Mouse (Mus musculus) retina, postnatal 1 day (tissue): ENCODE data around the gene Suclg1.

Experiments used
- DNase-seq: peaks from one replicate; pipeline ENCODE4 v3.0.0-alpha.2; 2012

Gene Suclg1

GRCm38 (mm10) chr6:73251336-73251735, 3.2 kb downstream of the Suclg1 start:
- DNase-seq = no peak

GRCm38 (mm10) chr6:73252396-73252795, 4.2 kb downstream of the Suclg1 start:
- no peak for DNase-seq

- no peak for DNase-seq
Observed at GRCm38 (mm10) chr6:73253006-73253405, 4.8 kb downstream of the Suclg1 start.

DNA sequence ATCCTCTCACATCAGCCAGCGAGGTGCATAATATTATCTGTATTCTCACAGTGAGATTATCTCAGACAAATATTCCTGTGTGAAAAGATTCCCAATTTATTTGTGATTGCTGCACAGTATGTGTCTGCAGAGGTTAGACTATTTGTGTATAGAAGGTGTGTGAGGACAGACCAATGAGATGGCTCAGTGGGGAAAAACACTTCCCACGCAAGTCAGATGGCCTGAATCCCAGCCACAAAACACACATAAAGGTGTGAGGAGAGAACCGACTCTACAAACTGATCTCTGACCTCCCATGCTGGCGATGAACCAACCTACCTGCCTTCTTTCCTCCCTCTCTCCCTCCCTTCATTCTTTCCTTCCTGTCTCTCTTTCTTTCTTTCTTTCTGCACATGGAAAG, 5.4 kb downstream of the Suclg1 start:
- DNase-seq = no peak

GRCm38 (mm10) chr6:73254307-73255228, 6.4 kb downstream of the Suclg1 start:
- DNase-seq = no peak

GRCm38 (mm10) chr6:73257068-73257467, 8.9 kb downstream of the Suclg1 start:
- no peak for DNase-seq

DNA sequence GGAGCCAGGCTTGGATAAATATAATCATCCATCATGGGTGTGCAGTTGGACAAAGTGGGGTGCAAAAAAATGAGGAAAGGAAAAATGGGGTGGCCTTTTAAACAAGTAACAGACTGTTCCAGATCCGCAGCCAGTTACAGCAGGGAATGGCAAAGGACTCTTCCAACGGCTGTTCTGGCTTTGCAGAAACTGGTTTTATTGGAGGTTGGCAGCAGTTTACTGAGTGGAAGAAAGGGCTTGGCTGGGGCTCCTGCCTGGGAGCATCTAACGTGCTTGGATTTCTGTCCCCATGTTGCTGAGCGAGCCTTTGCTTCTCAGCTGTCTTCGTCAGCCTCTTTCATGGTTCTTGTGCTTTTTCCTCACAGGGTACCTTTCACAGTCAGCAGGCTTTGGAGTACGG, 11.9 kb downstream of the Suclg1 start:
- no peak for DNase-seq

- DNase-seq = no peak
Observed at GRCm38 (mm10) chr6:73264801-73265200, 16.6 kb downstream of the Suclg1 start.

DNA sequence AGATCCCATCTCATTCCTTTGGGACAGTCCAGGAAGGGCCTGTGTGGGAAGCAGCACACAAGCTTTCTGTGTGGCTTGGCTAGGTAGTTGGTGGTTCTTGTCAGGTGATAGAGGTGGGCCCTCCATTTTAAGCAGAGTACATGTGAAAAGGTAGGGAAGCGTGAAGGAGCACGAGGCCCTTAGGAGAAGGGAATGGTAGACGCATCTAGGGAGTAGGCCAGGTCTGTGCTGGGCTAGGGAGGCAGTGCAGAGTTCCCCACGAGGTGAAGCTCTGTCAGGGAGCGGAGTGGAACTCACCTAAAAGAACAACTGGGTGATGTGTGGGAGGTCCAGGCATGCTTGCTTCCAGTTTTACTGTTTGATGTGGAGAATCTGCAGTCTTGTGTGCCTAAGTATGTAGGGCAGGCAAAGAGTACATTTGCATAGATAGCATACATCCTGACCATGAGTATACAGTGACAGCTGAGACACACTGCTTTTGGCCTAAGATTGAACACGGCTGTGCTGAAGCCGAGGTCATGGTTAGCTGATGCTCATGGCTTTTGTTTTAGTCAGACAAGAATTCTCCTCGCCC, 19.6 kb downstream of the Suclg1 start:
- DNase-seq = no peak

DNA sequence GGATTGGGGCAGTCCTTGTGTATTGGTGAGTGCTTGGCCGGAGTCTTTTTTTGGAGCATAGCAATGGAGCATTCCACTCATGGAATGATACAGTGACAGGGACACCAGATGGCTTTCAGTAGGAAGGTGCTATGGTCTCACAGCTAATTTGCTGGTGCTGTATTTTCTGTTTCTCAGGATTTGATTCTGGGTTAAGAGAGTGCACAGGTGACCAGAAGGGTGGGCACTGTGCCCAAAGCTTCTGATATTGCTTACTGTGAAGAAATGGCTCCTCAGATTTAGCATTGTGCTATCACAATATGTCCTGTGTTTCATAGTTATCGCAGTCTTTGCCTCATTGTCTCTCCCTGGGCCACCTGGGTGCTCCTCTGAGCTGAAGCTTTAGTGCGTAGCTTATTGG, 21.2 kb downstream of the Suclg1 start:
- no peak for DNase-seq

DNA sequence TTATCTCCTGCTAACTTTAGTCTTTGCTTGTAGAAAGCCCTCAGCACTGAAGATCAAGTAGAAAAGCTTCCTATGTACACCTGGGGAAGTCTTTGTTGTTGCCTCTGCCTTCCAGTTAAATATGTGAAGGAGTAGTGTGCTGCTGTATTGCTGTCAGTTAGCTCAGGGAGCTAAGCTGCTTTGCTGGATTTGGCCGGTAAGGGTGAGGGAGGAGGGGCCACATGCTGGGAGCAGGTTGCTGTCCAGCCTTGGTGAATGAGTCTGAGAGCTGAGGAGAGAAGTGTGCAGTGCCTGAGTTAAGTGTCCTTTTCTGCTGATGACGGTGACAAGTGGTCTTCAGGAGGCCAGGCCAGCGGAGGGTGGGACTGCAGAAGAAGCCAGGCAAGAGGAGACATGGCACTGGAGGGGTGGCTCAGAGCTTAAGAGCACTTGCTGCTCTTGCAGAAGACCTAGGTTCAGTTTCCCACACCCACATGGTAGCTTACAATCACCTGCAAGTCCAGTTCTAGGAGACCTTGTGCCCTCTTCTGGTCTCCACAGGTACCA, 23.4 kb downstream of the Suclg1 start:
- peak; percentile 50 for DNase-seq

- no peak for DNase-seq
Observed at GRCm38 (mm10) chr6:73275002-73275401, 26.8 kb downstream of the Suclg1 start.

GRCm38 (mm10) chr6:73279681-73280080, 31.5 kb downstream of the Suclg1 start:
- DNase-seq = no peak

DNA sequence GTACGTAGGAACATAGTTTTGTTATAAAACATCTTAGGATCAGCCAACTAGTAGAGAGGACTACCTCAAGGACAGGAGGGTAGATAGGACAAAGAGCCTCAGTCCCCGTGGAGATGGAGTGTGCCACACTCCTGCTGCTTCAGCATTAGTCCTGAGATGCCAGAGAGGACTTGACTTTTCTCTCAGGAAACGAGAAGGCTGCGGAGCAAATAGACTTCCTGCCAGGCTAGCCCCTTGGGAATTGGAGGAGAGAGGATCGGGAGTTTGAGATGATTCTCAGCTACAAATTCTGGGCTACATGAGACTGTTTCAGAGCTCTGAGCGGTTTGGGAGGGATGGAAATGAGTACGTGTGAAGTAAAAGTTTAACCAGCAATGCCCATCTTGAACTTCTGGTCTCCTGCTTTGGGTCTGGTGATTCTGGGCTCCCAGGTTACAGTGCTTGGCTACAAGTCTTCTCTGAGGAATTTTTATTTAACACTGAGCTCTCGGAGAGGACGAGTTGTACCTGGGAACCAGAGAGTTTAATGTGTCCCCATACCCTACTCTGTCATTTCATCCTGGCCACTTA, 32.4 kb downstream of the Suclg1 start:
- no peak for DNase-seq

DNA sequence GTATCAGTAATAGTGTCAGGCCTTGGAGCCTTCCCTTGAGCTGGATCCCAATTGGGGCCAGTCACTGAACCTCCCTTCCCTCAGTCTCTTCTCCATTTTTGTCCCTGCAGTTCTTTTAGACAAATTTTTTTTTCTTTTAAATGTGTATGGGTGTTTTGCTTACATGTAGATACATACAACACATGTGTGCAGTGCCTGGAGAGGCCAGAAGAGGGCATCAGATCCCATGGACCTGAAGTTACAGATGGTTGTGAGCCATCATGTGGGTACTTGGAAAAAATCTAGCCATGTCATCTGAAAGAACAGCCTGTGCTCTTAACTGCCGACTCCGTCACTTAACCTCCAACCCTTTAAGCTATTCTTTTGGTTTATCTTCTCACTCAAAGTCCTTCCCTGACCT, 38.1 kb downstream of the Suclg1 start:
- no peak for DNase-seq

DNA sequence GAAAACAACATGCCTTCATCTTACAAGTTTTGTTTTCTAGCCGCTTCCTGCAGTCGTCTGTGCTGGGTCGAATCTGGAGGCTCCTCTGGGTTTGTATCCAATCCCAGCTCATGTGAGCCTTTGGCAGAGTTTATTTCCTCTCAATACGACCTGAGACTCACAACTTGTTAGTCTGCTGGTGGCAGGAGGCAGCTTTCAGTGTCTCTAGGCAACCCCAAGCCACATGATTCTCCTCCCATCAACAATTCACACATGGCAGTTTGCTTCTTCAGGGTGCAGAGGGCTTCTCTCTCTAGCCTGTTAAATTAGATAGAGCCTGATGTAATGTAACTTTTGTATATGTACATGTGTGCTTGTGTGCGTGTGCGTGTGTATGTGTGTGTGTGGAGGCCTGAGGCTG, 58.7 kb downstream of the Suclg1 start:
- no peak for DNase-seq

- DNase-seq = no peak
Observed at GRCm38 (mm10) chr6:73308685-73309520, 60.7 kb downstream of the Suclg1 start.

- DNase-seq = no peak
Observed at GRCm38 (mm10) chr6:73311335-73311734, 63.2 kb downstream of the Suclg1 start.

DNA sequence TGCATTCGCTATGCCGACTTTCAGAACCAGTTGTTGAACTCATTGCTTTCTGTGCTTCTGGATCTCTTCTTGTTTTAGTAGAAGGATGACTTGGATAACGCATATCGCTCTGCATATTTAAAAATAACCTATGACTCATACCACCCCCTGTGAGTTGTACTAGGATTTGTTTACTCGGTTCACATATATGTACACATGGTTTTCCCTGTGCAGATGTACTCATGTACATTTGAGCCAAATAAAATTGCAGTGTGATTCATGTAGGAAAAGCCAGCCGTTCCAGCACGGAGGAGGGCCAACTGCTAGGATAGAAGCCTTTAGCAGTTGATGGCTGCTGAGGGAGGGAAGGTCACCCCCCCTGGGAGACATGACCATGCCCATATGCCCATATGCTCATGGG, 63.6 kb downstream of the Suclg1 start:
- DNase-seq = no peak

GRCm38 (mm10) chr6:73314923-73315603, 66.9 kb downstream of the Suclg1 start:
- peak; percentile 97 for DNase-seq

- peak; percentile 54 for DNase-seq
Observed at GRCm38 (mm10) chr6:73322306-73322705, 74.1 kb downstream of the Suclg1 start.
